17 mouse cellular contexts compared by ENCODE assay signal in the genomic region with DNA sequence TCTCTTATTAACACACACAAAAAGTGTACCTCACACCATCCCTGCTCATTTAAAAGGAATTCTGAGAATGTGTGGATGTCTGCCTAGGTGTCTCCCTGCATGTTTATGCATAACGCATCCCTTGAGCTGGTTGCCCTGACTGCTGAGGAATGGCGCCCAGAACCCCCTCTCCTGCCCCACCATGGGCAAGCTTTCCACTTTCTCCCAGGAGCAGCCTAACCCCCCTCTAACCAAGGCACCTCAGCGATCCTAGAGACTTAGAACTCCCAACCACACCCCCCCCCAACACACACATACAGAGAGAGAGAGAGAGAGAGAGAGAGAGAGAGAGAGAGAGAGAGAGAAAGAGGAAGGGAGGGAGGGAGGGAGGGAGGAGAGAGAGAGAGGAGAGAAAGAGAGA. TPM values are rescaled to one million over a fixed set of nuclear protein-coding genes. Genes with fewer than 3 reads are reported as not detected.
A peak's percentile ranks its signal among the peaks of the same experiment; 100 is the strongest.
DNase-seq lines count a peak whose midpoint lies in the region; ATAC-seq and TF ChIP-seq lines count a peak whose summit lies in the region.
"Had no signal": no experiment of that assay in that cellular context is flagged by ENCODE, and none has a peak within 500 bp of the region (broad histone marks: within the 10 kb centered on the region; RNA-seq: fewer than 3 reads in every experiment).

No protein-coding gene starts in this region.

- WGBS in hindbrain, embryonic 10.5 days, result 41% methylated on average over 3 of the region's 3 CpGs
- 59% methylated on average over 3 of the region's 3 CpGs for WGBS in hindbrain, embryonic 16.5 days
- WGBS in limb, embryonic 10.5 days, result 42% methylated on average over 3 of the region's 3 CpGs

- no peak overlapping the region for H3K4me2 ChIP-seq in hindbrain, embryonic 16.5 days (ENCODE audit: low read length)

- TF ChIP-seq POLR2A in brain, embryonic 14.5 days (IDR thresholded peaks at IDR 0.05; ENCODE audit: borderline replicate concordance, extremely low read depth, insufficient read depth, insufficient read length, poor library complexity, severe bottlenecking), result no peak

- no peak overlapping the region for H3K9ac ChIP-seq in hindbrain, embryonic 16.5 days (ENCODE audit: low read depth, low read length)
- H3K9ac ChIP-seq: hindbrain, embryonic 13.5 days; lung, embryonic 15.5 days had no signal

- peak overlapping the region; percentile 91 for H3K27ac ChIP-seq in hindbrain, embryonic 10.5 days
- no peak overlapping the region for H3K27ac ChIP-seq in hindbrain, embryonic 16.5 days (ENCODE audit: low read depth, low read length)
- peak overlapping the region; percentile 92 for H3K27ac ChIP-seq in limb, embryonic 10.5 days
- H3K27ac ChIP-seq: hindbrain, embryonic 13.5 days had no signal

- H3K4me1 ChIP-seq in hindbrain, embryonic 10.5 days (replicated peaks), result peaks cover 38% of the 10 kb centered on the region
- H3K4me1 ChIP-seq in hindbrain, embryonic 16.5 days (ENCODE audit: control insufficient read depth, insufficient read depth, low read depth, low read length), result peaks cover 16% of the 10 kb centered on the region
- H3K4me1 ChIP-seq in limb, embryonic 10.5 days, result peaks cover 53% of the 10 kb centered on the region

- no peak overlapping the region for H3K4me3 ChIP-seq in hindbrain, embryonic 10.5 days
- no peak overlapping the region for H3K4me3 ChIP-seq in hindbrain, embryonic 16.5 days (ENCODE audit: low read length)
- peak overlapping the region; percentile 44; the same call in 1 of the 2 replicates for H3K4me3 ChIP-seq in limb, embryonic 10.5 days
- H3K4me3 ChIP-seq: hindbrain, embryonic 13.5 days; lung, embryonic 15.5 days had no signal

- no peaks in the 10 kb centered on the region for H3K36me3 ChIP-seq in hindbrain, embryonic 10.5 days
- no peaks in the 10 kb centered on the region for H3K36me3 ChIP-seq in hindbrain, embryonic 16.5 days (ENCODE audit: control insufficient read depth, insufficient read depth, low read length)
- H3K36me3 ChIP-seq in limb, embryonic 10.5 days, result no peaks in the 10 kb centered on the region
- H3K36me3 ChIP-seq: hindbrain, embryonic 13.5 days; lung, embryonic 15.5 days had no signal

- ATAC-seq in hindbrain, embryonic 16.5 days, result no peak
- ATAC-seq in megakaryocyte-erythroid progenitor cell, adult 5-6 weeks (replicated peaks; ENCODE audit: low FRiP score, low TSS enrichment, poor library complexity, severe bottlenecking), result no peak

- no peaks in the 10 kb centered on the region for H3K9me3 ChIP-seq in hindbrain, embryonic 10.5 days
- no peaks in the 10 kb centered on the region for H3K9me3 ChIP-seq in hindbrain, embryonic 16.5 days (ENCODE audit: control insufficient read depth, low read length)
- no peaks in the 10 kb centered on the region for H3K9me3 ChIP-seq in limb, embryonic 10.5 days (replicated peaks)
- H3K9me3 ChIP-seq: hindbrain, embryonic 13.5 days; lung, embryonic 15.5 days had no signal

- no peak for TF ChIP-seq CTCF in brain, embryonic 14.5 days (IDR thresholded peaks at IDR 0.05; ENCODE audit: borderline replicate concordance, extremely low read depth, insufficient read depth, insufficient read length)

- no peak for DNase-seq in hindbrain, embryonic 10.5 days (ENCODE audit: low spot score)
- DNase-seq in brain, embryonic 14.5 days (ENCODE audit: low read depth), result peak; percentile 17
- no peak for DNase-seq in limb, embryonic 10.5 days (ENCODE audit: low spot score)
- DNase-seq in yolk sac, embryonic 10.5 days (ENCODE audit: low spot score), result peak; percentile 8
- no peak for DNase-seq in thymus, postnatal 14 days
- DNase-seq: layer of hippocampus, postnatal 36 days had no signal

- H3K27me3 ChIP-seq in hindbrain, embryonic 10.5 days (ENCODE audit: insufficient read depth, poor library complexity, severe bottlenecking), result no peaks in the 10 kb centered on the region
- no peaks in the 10 kb centered on the region for H3K27me3 ChIP-seq in hindbrain, embryonic 16.5 days (replicated peaks; ENCODE audit: control insufficient read depth, insufficient read depth, low read length)
- no peaks in the 10 kb centered on the region for H3K27me3 ChIP-seq in limb, embryonic 10.5 days (ENCODE audit: low read depth, poor library complexity, severe bottlenecking)
- H3K27me3 ChIP-seq: hindbrain, embryonic 13.5 days; lung, embryonic 15.5 days had no signal

RNA-seq across cellular contexts. Expression of a gene that starts 40.2 kb away (rescaled TPM):
- polyA plus RNA-seq in hindbrain, embryonic 10.5 days (2016; fragmentation: Nextera tagmentation; extraction: Ambion mirVana), result not detected in 2 replicates
- polyA plus RNA-seq in hindbrain, embryonic 16.5 days (2015; fragmentation: Nextera tagmentation; extraction: Ambion mirVana), result not detected in 2 replicates
- not detected in 2 replicates for polyA plus RNA-seq in brain, embryonic 14.5 days (2012; rRNA removed)
- not detected in 2 replicates for polyA plus RNA-seq in limb, embryonic 10.5 days (2016; fragmentation: Nextera tagmentation; extraction: Ambion mirVana)
- not detected in 2 replicates for total RNA-seq in megakaryocyte-erythroid progenitor cell, adult 5-6 weeks (2014; fragmentation: Nextera tagmentation)
- total RNA-seq in megakaryocyte-erythroid progenitor cell, adult 5-6 weeks (2017), result 2.9 TPM in 1 of 2 replicates, not detected in the other
- total RNA-seq: adrenal gland, postnatal 14 days; gastrocnemius, postnatal 25 days; layer of hippocampus, postnatal 36 days; liver, adult 2 months; megakaryocyte, adult 5-6 weeks; neutrophil, adult 5-6 weeks had no signal
- polyA plus RNA-seq: forebrain, embryonic 16.5 days; hindbrain, embryonic 13.5 days; liver, adult 2 months; lung, embryonic 15.5 days; thymus, postnatal 0 days had no signal

Comparison
In these comparisons a context has a peak if more than half of its experiments do, and no peak if none do; other contexts are left out.
1. DNase-seq: peak in brain, embryonic 14.5 days (single experiment) and yolk sac, embryonic 10.5 days (single experiment); none in hindbrain, embryonic 10.5 days (single experiment), limb, embryonic 10.5 days (single experiment) and thymus, postnatal 14 days (single experiment).